Mouse (Mus musculus) small intestine, adult 2 months (tissue): Measurements from ENCODE around the gene Atp8a2.

ENCODE experiments used
- CTCF ChIP-seq: fragments of 200-500 bp; IDR thresholded peaks from 2 replicates; pipeline ENCODE4 v1.5.1; 2012; ENCODE audit warnings: low read depth, mild to moderate bottlenecking, control low read depth, inconsistent platforms, low read length, moderate library complexity, mixed read lengths; ENCODE audit not compliant: insufficient replicate concordance, insufficient read length; ENCODE audit errors: extremely low read depth
- POLR2A ChIP-seq: fragments of 200-500 bp; IDR thresholded peaks from 2 replicates; pipeline ENCODE4 v1.6.1; 2012; ENCODE audit warnings: low read depth, mild to moderate bottlenecking, control low read depth, inconsistent platforms, low read length, moderate library complexity

GRCm38 (mm10) chr14:59629308-59629707, 567.7 kb downstream of the Atp8a2 start:
- TF ChIP-seq CTCF (no peak), POLR2A (no peak)
